Mouse (Mus musculus) heart, adult 2 months (tissue): ENCODE data around the gene Wdr70. TPM values are rescaled to one million over a fixed set of nuclear protein-coding genes. Genes with fewer than 3 reads are reported as not detected.

ENCODE experiments used
- DNase-seq, 2 experiments: peaks; one replicate each; pipeline ENCODE4 v3.0.0; 2021
- H3K27ac ChIP-seq: fragments of 200-600 bp; 2 replicates; pipeline ENCODE4 v1.8.1; 2022
- H3K27me3 ChIP-seq: fragments of 200-500 bp; 2 replicates; pipeline ENCODE4 v1.6.1; 2012; ENCODE audit warnings: mild to moderate bottlenecking, low read length, inconsistent platforms, mixed read lengths; ENCODE audit not compliant: control insufficient read depth, insufficient read depth
- H3K36me3 ChIP-seq: fragments of 200-500 bp; 2 replicates; pipeline ENCODE4 v1.6.1; 2012; ENCODE audit warnings: low read length, inconsistent platforms; ENCODE audit not compliant: control insufficient read depth, insufficient read depth
- H3K4me1 ChIP-seq: fragments of 200-500 bp; 2 replicates; pipeline ENCODE4 v1.6.1; 2011; ENCODE audit warnings: low read length; ENCODE audit not compliant: control insufficient read depth, insufficient read depth
- H3K4me3 ChIP-seq: fragments of 200-600 bp; 2 replicates; pipeline ENCODE4 v1.8.1; 2022
- H3K79me2 ChIP-seq: fragments of 200-500 bp; replicated peaks from 2 replicates; pipeline ENCODE4 v1.6.1; 2012; ENCODE audit warnings: mild to moderate bottlenecking, inconsistent platforms, low read length, moderate library complexity, mixed read lengths; ENCODE audit not compliant: control insufficient read depth, insufficient read depth
- H3K9ac ChIP-seq: fragments of 200-500 bp; 2 replicates; pipeline ENCODE4 v1.6.1; 2012; ENCODE audit warnings: low read depth, mild to moderate bottlenecking, control low read depth, inconsistent platforms, low read length, mixed read lengths
- CTCF ChIP-seq: fragments of 200-600 bp; IDR thresholded peaks from 2 replicates; pipeline ENCODE4 v1.8.1; 2022; ENCODE audit warnings: antibody characterized with exemption, mild to moderate bottlenecking, moderate library complexity
- EP300 ChIP-seq: fragments of 200-500 bp; IDR thresholded peaks from 2 replicates; pipeline ENCODE4 v1.6.1; 2011; ENCODE audit warnings: low read depth, low read length, control low read depth; ENCODE audit not compliant: insufficient read depth
- POLR2A ChIP-seq: fragments of 200-500 bp; IDR thresholded peaks from 2 replicates; pipeline ENCODE4 v1.6.1; 2011; ENCODE audit warnings: mild to moderate bottlenecking, low read depth, low read length, control low read depth; ENCODE audit not compliant: insufficient read depth
- WGBS: fragments of 180-500 bp; shearing (Covaris S2); methylation state at CpG from one replicate; pipeline ENCODE4 v1.1.7; 2018; 5-methylcytosine and 5-hydroxymethylcytosine counted together
- intact Hi-C: fragments of 180-260 bp; cut with DNase I; formaldehyde crosslinking; loops from one replicate; pipeline ENCODE4 v1.15.1; 2025
- polyA plus RNA-seq: library from polyadenylated mRNA; depleted of rRNA; stranded (reverse); fragments of >200 nt; gene quantifications from 2 replicates; pipeline ENCODE4 v1.2.3, GENCODE M21; 2012
- total RNA-seq, 2 experiments: library from RNA; stranded (reverse); gene quantifications; 2 replicates each; pipeline ENCODE4 v1.2.3; 2021

Gene Wdr70
- total and polyA plus RNA-seq, 3 experiments, result 12.1 to 21.1 (median 20.7) TPM

DNA sequence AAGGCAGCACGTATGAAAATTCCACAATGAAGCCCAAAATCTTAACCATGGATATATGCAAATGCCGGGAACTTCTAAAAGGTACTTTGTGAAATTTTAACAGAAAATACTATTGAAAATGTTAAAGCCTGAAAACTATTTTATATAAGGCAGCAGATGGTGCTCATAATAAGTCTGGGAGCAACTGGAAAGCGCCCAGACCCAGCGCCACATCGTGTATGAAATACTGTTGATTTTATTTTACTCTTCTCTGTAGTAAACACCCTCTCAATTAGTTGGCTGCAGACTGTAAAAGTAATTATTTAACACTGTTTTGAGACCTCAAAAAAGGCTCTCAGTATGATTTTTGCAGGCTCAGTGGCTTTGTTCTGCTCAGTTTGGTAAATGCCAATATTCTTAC lies 126.5 kb downstream of the Wdr70 start:
- DNase-seq, result no peak
- Histone ChIP-seq H3K4me1 (no peaks in the 10 kb centered on the region), H3K36me3 (no peaks in the 10 kb centered on the region), H3K27me3 (no peaks in the 10 kb centered on the region), H3K9ac (no peak overlapping the region), H3K79me2 (no peaks in the 10 kb centered on the region), H3K27ac (no peak overlapping the region), H3K4me3 (no peak overlapping the region)
- intact Hi-C loops, result no loop called here
- no peak for TF ChIP-seq EP300
- TF ChIP-seq POLR2A, result no peak
- TF ChIP-seq CTCF, result no peak
- 96% methylated on average over 5 of the region's 5 CpGs for WGBS

DNA sequence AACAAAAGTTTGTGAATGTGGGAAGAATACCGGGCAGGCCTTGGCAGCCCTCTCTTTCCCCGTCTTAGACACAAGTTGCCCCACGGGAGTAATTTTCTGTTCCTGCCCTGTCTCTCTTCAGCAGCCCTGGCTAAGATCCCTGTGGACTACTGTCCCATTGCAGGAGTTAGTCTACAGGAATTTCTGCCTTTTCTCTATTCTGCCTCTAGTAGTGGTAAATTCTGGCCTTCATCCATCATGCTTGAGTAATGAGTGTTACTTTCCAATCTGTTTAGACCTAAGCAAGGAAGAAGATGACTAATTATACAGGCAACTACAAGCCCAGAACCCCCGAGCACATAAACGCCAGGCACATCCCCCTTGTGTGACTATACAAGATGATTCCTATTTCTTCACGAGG lies 136.2 kb downstream of the Wdr70 start:
- DNase-seq, result peak in 1 of 2 experiments; percentile 15
- Histone ChIP-seq H3K27ac (no peak overlapping the region), H3K36me3 (no peaks in the 10 kb centered on the region), H3K27me3 (no peaks in the 10 kb centered on the region), H3K4me1 (no peaks in the 10 kb centered on the region), H3K9ac (no peak overlapping the region), H3K4me3 (no peak overlapping the region), H3K79me2 (no peaks in the 10 kb centered on the region)
- intact Hi-C loops, result no loop called here
- TF ChIP-seq POLR2A (no peak), EP300 (no peak)
- WGBS, result 60% methylated on average over 6 of the region's 6 CpGs

DNA sequence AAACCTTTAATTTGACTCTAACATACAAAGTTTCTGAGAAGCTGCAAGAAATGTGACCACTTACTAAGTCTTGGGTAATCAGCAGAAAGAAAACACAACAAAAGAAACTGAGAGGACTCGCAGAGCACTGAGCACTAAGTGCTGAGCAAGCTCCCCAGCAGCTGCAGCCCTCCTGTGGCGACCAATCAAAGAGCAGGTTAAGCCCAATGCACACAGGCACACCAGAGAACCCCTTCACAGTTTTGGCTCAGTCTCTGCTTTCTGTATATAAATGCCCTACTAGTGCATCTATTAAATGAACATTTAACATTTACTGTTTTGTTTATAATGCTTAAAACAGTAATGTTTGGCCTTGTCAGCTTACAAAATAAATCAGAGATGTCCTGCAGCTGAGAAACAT lies 137.5 kb downstream of the Wdr70 start:
- Histone ChIP-seq H3K79me2 (no peaks in the 10 kb centered on the region), H3K27me3 (no peaks in the 10 kb centered on the region), H3K9ac (no peak overlapping the region), H3K27ac (no peak overlapping the region), H3K36me3 (no peaks in the 10 kb centered on the region), H3K4me1 (no peaks in the 10 kb centered on the region), H3K4me3 (no peak overlapping the region)
- no peak for TF ChIP-seq POLR2A
- no peak for TF ChIP-seq CTCF
- no peak for TF ChIP-seq EP300
- 74% methylated on average over 2 of the region's 2 CpGs for WGBS
- DNase-seq, result no peak
- intact Hi-C loops, result no loop called here

DNA sequence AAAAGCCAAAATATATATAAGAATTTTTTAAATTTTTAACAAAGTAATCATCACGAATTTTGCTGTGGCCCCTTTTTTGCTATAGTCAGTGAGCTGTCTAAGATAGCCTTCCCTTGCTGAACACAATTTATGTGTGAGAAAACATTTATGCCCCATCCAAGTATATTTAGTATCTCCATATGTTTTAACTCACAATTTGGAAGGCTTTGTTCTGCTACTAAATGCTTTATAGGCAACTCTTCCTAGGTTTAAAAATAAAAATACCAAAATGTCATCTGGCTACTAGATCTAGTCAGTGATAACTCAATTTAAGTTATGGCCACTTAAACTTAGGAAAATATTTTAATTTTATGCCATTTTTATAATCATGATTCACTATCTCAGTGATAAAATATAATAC lies 142.1 kb downstream of the Wdr70 start:
- WGBS, result 80% methylated on average over 1 of the region's 1 CpGs
- Histone ChIP-seq H3K4me3 (no peak overlapping the region), H3K4me1 (no peaks in the 10 kb centered on the region), H3K9ac (no peak overlapping the region), H3K27ac (no peak overlapping the region), H3K27me3 (no peaks in the 10 kb centered on the region), H3K36me3 (no peaks in the 10 kb centered on the region), H3K79me2 (no peaks in the 10 kb centered on the region)
- intact Hi-C loops, result no loop called here
- no peak for DNase-seq
- TF ChIP-seq EP300 (no peak), POLR2A (no peak), CTCF (no peak)

DNA sequence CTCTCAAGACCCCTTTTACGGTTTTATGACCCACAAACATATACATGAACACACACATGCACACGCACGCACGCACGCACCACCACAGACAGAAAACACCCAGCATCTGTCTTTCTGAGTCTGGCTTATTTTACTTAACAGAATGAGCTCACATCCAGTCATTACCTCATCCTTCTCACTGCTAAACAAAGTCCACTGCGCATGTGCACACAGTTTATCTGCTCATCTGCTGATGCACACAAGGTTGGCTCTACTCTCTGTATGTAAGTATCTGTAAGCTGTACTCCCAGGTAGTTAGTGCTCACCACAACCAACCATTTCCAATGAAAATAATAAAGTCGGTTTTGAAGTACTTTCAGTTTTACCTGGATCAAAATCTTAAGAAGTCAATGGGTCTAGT lies 148.4 kb downstream of the Wdr70 start:
- no peak for DNase-seq
- Histone ChIP-seq H3K79me2 (no peaks in the 10 kb centered on the region), H3K36me3 (no peaks in the 10 kb centered on the region), H3K27me3 (no peaks in the 10 kb centered on the region), H3K4me3 (no peak overlapping the region), H3K27ac (no peak overlapping the region), H3K9ac (no peak overlapping the region), H3K4me1 (no peaks in the 10 kb centered on the region; the same call in 1 of the 2 replicates)
- no peak for TF ChIP-seq POLR2A
- no peak for TF ChIP-seq CTCF
- no peak for TF ChIP-seq EP300
- intact Hi-C loops, result no loop called here
- 92% methylated on average over 7 of the region's 7 CpGs for WGBS

DNA sequence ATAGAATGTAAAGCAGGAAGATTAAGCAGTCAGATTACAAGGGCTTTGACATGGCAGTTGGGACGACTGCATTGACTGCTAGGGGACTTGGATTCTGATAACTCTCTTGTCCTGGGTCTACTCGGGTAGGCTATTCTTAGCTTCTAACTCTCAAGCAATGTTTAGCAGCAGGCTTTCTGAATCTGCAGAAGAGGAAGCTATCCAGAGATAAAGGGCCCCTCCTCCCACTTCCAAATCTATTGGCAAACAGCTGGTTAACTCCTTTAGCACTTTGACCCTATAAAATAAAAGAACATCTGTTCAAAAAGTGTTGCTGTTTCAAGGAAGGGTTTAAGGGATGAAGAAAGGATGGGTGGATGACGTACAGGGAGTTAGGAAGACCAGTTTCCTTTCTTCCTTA lies 157.3 kb downstream of the Wdr70 start:
- Histone ChIP-seq H3K4me1 (peaks cover 2% of the 10 kb centered on the region; the same call in 1 of the 2 replicates), H3K27me3 (no peaks in the 10 kb centered on the region), H3K36me3 (peaks cover 2% of the 10 kb centered on the region; the same call in 1 of the 2 replicates), H3K27ac (no peak overlapping the region), H3K9ac (no peak overlapping the region), H3K79me2 (no peaks in the 10 kb centered on the region), H3K4me3 (no peak overlapping the region)
- TF ChIP-seq POLR2A (no peak), EP300 (no peak), CTCF (no peak)
- 11% methylated on average over 3 of the region's 3 CpGs for WGBS
- intact Hi-C loops, result no loop called here
- DNase-seq, result no peak
